Mouse (Mus musculus): ENCODE data around the gene Aspscr1. TPM values are rescaled to one million over a fixed set of nuclear protein-coding genes. Genes with fewer than 3 reads are reported as not detected.

Gene Aspscr1
- polyA plus RNA-seq, 1 experiment from 2014 or later = 144 TPM

GRCm38 (mm10) chr11:120730331-120730870, 57.6 kb downstream of the Aspscr1 start:
- H3K4me1 ChIP-seq (ENCODE audit: control insufficient read depth, insufficient read depth, low read length) = peaks cover 11% of the 10 kb centered on the region
- no peak for ATAC-seq
- H3K9ac ChIP-seq (ENCODE audit: low read depth, low read length) = no peak overlapping the region
- no peaks in the 10 kb centered on the region for H3K36me3 ChIP-seq (ENCODE audit: control insufficient read depth, insufficient read depth, low read length)
- no peaks in the 10 kb centered on the region; the same call in 1 of the 2 replicates for H3K27me3 ChIP-seq (ENCODE audit: control insufficient read depth, insufficient read depth, low read depth, low read length)
- no peak overlapping the region for H3K27ac ChIP-seq (ENCODE audit: low read length)
- H3K9me3 ChIP-seq (replicated peaks; ENCODE audit: control insufficient read depth, low read length, poor library complexity, severe bottlenecking) = no peaks in the 10 kb centered on the region
- H3K4me2 ChIP-seq (ENCODE audit: low read length) = no peak overlapping the region
- WGBS = 90% methylated on average over 10 of the region's 10 CpGs
- no peak overlapping the region for H3K4me3 ChIP-seq (ENCODE audit: low read depth, low read length)

- H3K27me3 ChIP-seq (ENCODE audit: control insufficient read depth, insufficient read depth, low read depth, low read length) = no peaks in the 10 kb centered on the region; the same call in 1 of the 2 replicates
- no peak overlapping the region for H3K4me2 ChIP-seq (ENCODE audit: low read length)
- peaks cover 9% of the 10 kb centered on the region for H3K4me1 ChIP-seq (ENCODE audit: control insufficient read depth, insufficient read depth, low read length)
- H3K9ac ChIP-seq (ENCODE audit: low read depth, low read length) = no peak overlapping the region
- WGBS = 94% methylated on average over 1 of the region's 1 CpGs
- no peaks in the 10 kb centered on the region for H3K9me3 ChIP-seq (replicated peaks; ENCODE audit: control insufficient read depth, low read length, poor library complexity, severe bottlenecking)
- no peak overlapping the region for H3K4me3 ChIP-seq (ENCODE audit: low read depth, low read length)
- H3K36me3 ChIP-seq (ENCODE audit: control insufficient read depth, insufficient read depth, low read length) = no peaks in the 10 kb centered on the region
- ATAC-seq = no peak
- no peak overlapping the region for H3K27ac ChIP-seq (ENCODE audit: low read length)
Measured at GRCm38 (mm10) chr11:120731395-120731794, 58.6 kb downstream of the Aspscr1 start.

- ATAC-seq = no peak
- H3K9ac ChIP-seq (ENCODE audit: low read depth, low read length) = no peak within 1 kb of the TSS
- H3K4me2 ChIP-seq (ENCODE audit: low read length) = no peak within 1 kb of the TSS
- no peaks in the 10 kb centered on the region; the same call in 1 of the 2 replicates for H3K27me3 ChIP-seq (ENCODE audit: control insufficient read depth, insufficient read depth, low read depth, low read length)
- 73% methylated on average over 12 of the region's 12 CpGs for WGBS
- peaks cover 2% of the 10 kb centered on the region; the same call in 1 of the 2 replicates for H3K4me1 ChIP-seq (ENCODE audit: control insufficient read depth, insufficient read depth, low read length)
- H3K4me3 ChIP-seq (ENCODE audit: low read depth, low read length) = no peak within 1 kb of the TSS
- no peaks in the 10 kb centered on the region for H3K36me3 ChIP-seq (ENCODE audit: control insufficient read depth, insufficient read depth, low read length)
- no peaks in the 10 kb centered on the region for H3K9me3 ChIP-seq (replicated peaks; ENCODE audit: control insufficient read depth, low read length, poor library complexity, severe bottlenecking)
- no peak within 1 kb of the TSS for H3K27ac ChIP-seq (ENCODE audit: low read length)
Measured at GRCm38 (mm10) chr11:120731858-120732680, 59.3 kb downstream of the Aspscr1 start, which contains the start of gene Cbr2. Cbr2 (minus strand) TSS chr11:120732114.

GRCm38 (mm10) chr11:120733521-120733920, 60.7 kb downstream of the Aspscr1 start:
- H3K4me2 ChIP-seq (ENCODE audit: low read length) = no peak overlapping the region
- WGBS = 55% methylated on average over 6 of the region's 6 CpGs
- no peaks in the 10 kb centered on the region; the same call in 1 of the 2 replicates for H3K27me3 ChIP-seq (ENCODE audit: control insufficient read depth, insufficient read depth, low read depth, low read length)
- H3K9me3 ChIP-seq (replicated peaks; ENCODE audit: control insufficient read depth, low read length, poor library complexity, severe bottlenecking) = no peaks in the 10 kb centered on the region
- H3K4me3 ChIP-seq (ENCODE audit: low read depth, low read length) = no peak overlapping the region
- no peaks in the 10 kb centered on the region for H3K36me3 ChIP-seq (ENCODE audit: control insufficient read depth, insufficient read depth, low read length)
- H3K9ac ChIP-seq (ENCODE audit: low read depth, low read length) = no peak overlapping the region
- no peak overlapping the region for H3K27ac ChIP-seq (ENCODE audit: low read length)
- H3K4me1 ChIP-seq (ENCODE audit: control insufficient read depth, insufficient read depth, low read length) = peaks cover 2% of the 10 kb centered on the region; the same call in 1 of the 2 replicates
- no peak for ATAC-seq

GRCm38 (mm10) chr11:120736424-120736823, 63.7 kb downstream of the Aspscr1 start:
- H3K4me3 ChIP-seq (ENCODE audit: low read depth, low read length) = no peak overlapping the region
- H3K9me3 ChIP-seq (replicated peaks; ENCODE audit: control insufficient read depth, low read length, poor library complexity, severe bottlenecking) = no peaks in the 10 kb centered on the region
- no peak overlapping the region for H3K4me2 ChIP-seq (ENCODE audit: low read length)
- ATAC-seq = no peak
- no peak overlapping the region for H3K27ac ChIP-seq (ENCODE audit: low read length)
- H3K9ac ChIP-seq (ENCODE audit: low read depth, low read length) = no peak overlapping the region
- H3K27me3 ChIP-seq (ENCODE audit: control insufficient read depth, insufficient read depth, low read depth, low read length) = no peaks in the 10 kb centered on the region
- WGBS = 75% methylated on average over 6 of the region's 6 CpGs
- H3K4me1 ChIP-seq (ENCODE audit: control insufficient read depth, insufficient read depth, low read length) = no peaks in the 10 kb centered on the region
- no peaks in the 10 kb centered on the region for H3K36me3 ChIP-seq (ENCODE audit: control insufficient read depth, insufficient read depth, low read length)

GRCm38 (mm10) chr11:120740981-120741380, 68.2 kb downstream of the Aspscr1 start:
- Histone ChIP-seq H3K9me3 (replicated peaks; ENCODE audit: control insufficient read depth, low read length, poor library complexity, severe bottlenecking) (no peaks in the 10 kb centered on the region), H3K36me3 (ENCODE audit: control insufficient read depth, insufficient read depth, low read length) (no peaks in the 10 kb centered on the region), H3K4me2 (ENCODE audit: low read length) (no peak overlapping the region), H3K27me3 (ENCODE audit: control insufficient read depth, insufficient read depth, low read depth, low read length) (no peaks in the 10 kb centered on the region), H3K9ac (ENCODE audit: low read depth, low read length) (no peak overlapping the region), H3K27ac (ENCODE audit: low read length) (no peak overlapping the region), H3K4me1 (ENCODE audit: control insufficient read depth, insufficient read depth, low read length) (no peaks in the 10 kb centered on the region), H3K4me3 (ENCODE audit: low read depth, low read length) (no peak overlapping the region)
- no peak for ATAC-seq
- 90% methylated on average over 5 of the region's 5 CpGs for WGBS

- no peaks in the 10 kb centered on the region for H3K4me1 ChIP-seq (ENCODE audit: control insufficient read depth, insufficient read depth, low read length)
- H3K4me3 ChIP-seq (ENCODE audit: low read depth, low read length) = no peak overlapping the region
- no peak overlapping the region for H3K27ac ChIP-seq (ENCODE audit: low read length)
- H3K4me2 ChIP-seq (ENCODE audit: low read length) = no peak overlapping the region
- ATAC-seq = no peak
- no peaks in the 10 kb centered on the region for H3K9me3 ChIP-seq (replicated peaks; ENCODE audit: control insufficient read depth, low read length, poor library complexity, severe bottlenecking)
- H3K36me3 ChIP-seq (ENCODE audit: control insufficient read depth, insufficient read depth, low read length) = no peaks in the 10 kb centered on the region
- H3K9ac ChIP-seq (ENCODE audit: low read depth, low read length) = no peak overlapping the region
- H3K27me3 ChIP-seq (ENCODE audit: control insufficient read depth, insufficient read depth, low read depth, low read length) = no peaks in the 10 kb centered on the region
- 79% methylated on average over 7 of the region's 7 CpGs for WGBS
Measured at GRCm38 (mm10) chr11:120744121-120744701, 71.4 kb downstream of the Aspscr1 start.

GRCm38 (mm10) chr11:120747974-120748373, 75.2 kb downstream of the Aspscr1 start:
- Histone ChIP-seq H3K4me3 (ENCODE audit: low read depth, low read length) (no peak overlapping the region), H3K9ac (ENCODE audit: low read depth, low read length) (no peak overlapping the region), H3K4me2 (ENCODE audit: low read length) (no peak overlapping the region), H3K36me3 (ENCODE audit: control insufficient read depth, insufficient read depth, low read length) (no peaks in the 10 kb centered on the region), H3K9me3 (replicated peaks; ENCODE audit: control insufficient read depth, low read length, poor library complexity, severe bottlenecking) (no peaks in the 10 kb centered on the region), H3K4me1 (ENCODE audit: control insufficient read depth, insufficient read depth, low read length) (no peaks in the 10 kb centered on the region), H3K27ac (ENCODE audit: low read length) (no peak overlapping the region), H3K27me3 (ENCODE audit: control insufficient read depth, insufficient read depth, low read depth, low read length) (no peaks in the 10 kb centered on the region)
- no peak for ATAC-seq
- WGBS = 80% methylated on average over 4 of the region's 4 CpGs

GRCm38 (mm10) chr11:120749430-120749829, 76.7 kb downstream of the Aspscr1 start:
- no peak overlapping the region for H3K4me3 ChIP-seq (ENCODE audit: low read depth, low read length)
- H3K9me3 ChIP-seq (replicated peaks; ENCODE audit: control insufficient read depth, low read length, poor library complexity, severe bottlenecking) = no peaks in the 10 kb centered on the region
- H3K9ac ChIP-seq (ENCODE audit: low read depth, low read length) = no peak overlapping the region
- no peak for ATAC-seq
- H3K27ac ChIP-seq (ENCODE audit: low read length) = no peak overlapping the region
- no peaks in the 10 kb centered on the region for H3K27me3 ChIP-seq (ENCODE audit: control insufficient read depth, insufficient read depth, low read depth, low read length)
- 64% methylated on average over 8 of the region's 8 CpGs for WGBS
- H3K4me1 ChIP-seq (ENCODE audit: control insufficient read depth, insufficient read depth, low read length) = no peaks in the 10 kb centered on the region
- H3K36me3 ChIP-seq (ENCODE audit: control insufficient read depth, insufficient read depth, low read length) = no peaks in the 10 kb centered on the region
- H3K4me2 ChIP-seq (ENCODE audit: low read length) = no peak overlapping the region

Measured in midbrain, embryonic 16.5 days (tissue).